Mouse (Mus musculus) macrophage (primary cell): Measurements from ENCODE around the gene F2rl3. TPM values are rescaled to one million over a fixed set of nuclear protein-coding genes. Genes with fewer than 3 reads are reported as not detected.

ENCODE experiments used
- H3K27ac ChIP-seq: fragments of 350-480 bp; formaldehyde crosslinking; 2 replicates; pipeline ENCODE4 v1.9.0; 2021
- H3K36me3 ChIP-seq: fragments of 350-480 bp; formaldehyde crosslinking; 2 replicates; pipeline ENCODE4 v1.9.0; 2021; ENCODE audit errors: inconsistent target
- H3K4me3 ChIP-seq: fragments of 350-480 bp; formaldehyde crosslinking; 2 replicates; pipeline ENCODE4 v1.9.0; 2021; ENCODE audit errors: inconsistent target
- H3K79me2 ChIP-seq: fragments of 350-480 bp; formaldehyde crosslinking; 2 replicates; pipeline ENCODE4 v1.9.0; 2021; ENCODE audit errors: inconsistent target
- WGBS: methylation state at CpG from one replicate; pipeline ENCODE4 v1.1.7; 2026; ENCODE audit warnings: inconsistent platforms; ENCODE audit not compliant: missing documents; 5-methylcytosine and 5-hydroxymethylcytosine counted together
- polyA plus RNA-seq: library from polyadenylated mRNA; stranded (reverse); fragments of 250-400 nt; gene quantifications from 3 replicates; pipeline ENCODE4 v1.2.4, GENCODE M21; 2018; ENCODE audit warnings: inconsistent platforms
- total RNA-seq, 78 experiments: library from RNA; depleted of rRNA; stranded (reverse); fragments of 250-400 nt; gene quantifications; 1 replicate in 9 of 78; 2 replicates in 24 of 78; 3 replicates in 43 of 78; 4 replicates in 2 of 78; pipeline ENCODE4 v1.2.4; 2018; ENCODE audit warnings: inconsistent platforms in 56 of 78

Gene F2rl3
- 1 to 10 TPM in 2 of 26 experiments, under 1 TPM in 6, not detected in 18; 0.33 to 1.2 (median 0.51) TPM for total RNA-seq (2018; cell fraction: chromatin; rRNA removed)
- under 1 TPM in 4 of 26 experiments, not detected in 22; 0.05 to 0.24 (median 0.09) TPM for total RNA-seq (2018; cell fraction: cytosol; rRNA removed)
- 1 to 10 TPM in 1 of 26 experiments, under 1 TPM in 5, not detected in 20; 0.28 to 1.1 (median 0.59) TPM for total RNA-seq (2018; cell fraction: nucleus; rRNA removed)
- polyA plus RNA-seq: not detected in 3 replicates

- Histone ChIP-seq H3K4me3 (no peak within 1 kb of the TSS), H3K36me3 (peaks cover 21% of the 10 kb centered on the region), H3K79me2 (no peaks in the 10 kb centered on the region), H3K27ac (no peak within 1 kb of the TSS)
- WGBS: 7% methylated on average over 7 of the region's 7 CpGs
Observed at GRCm38 (mm10) chr8:72761322-72762051, at the start of gene F2rl3. Gene F2rl3, plus strand, starts transcription at chr8:72761880.

DNA sequence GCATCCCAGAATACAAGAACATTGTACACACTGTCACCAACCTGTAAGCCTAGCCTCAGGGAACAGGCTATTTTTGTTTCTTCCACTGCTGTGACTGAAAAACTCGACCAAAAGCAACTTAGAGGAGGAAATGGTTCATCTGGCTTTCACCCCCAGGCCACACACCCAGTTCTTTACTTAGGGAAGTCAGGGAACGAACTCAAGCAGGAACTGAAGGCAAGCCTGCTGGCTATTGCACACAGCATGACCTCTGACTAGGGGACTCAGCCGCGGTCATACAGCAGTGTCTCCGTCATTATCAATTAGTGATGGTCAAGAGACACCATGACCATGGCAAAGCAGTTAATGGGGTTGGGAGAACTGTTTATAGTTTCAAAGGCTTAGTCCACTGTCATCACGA is 49.1 kb upstream of the F2rl3 start:
- H3K27ac ChIP-seq: no peak overlapping the region
- no peaks in the 10 kb centered on the region for H3K36me3 ChIP-seq
- no peaks in the 10 kb centered on the region for H3K79me2 ChIP-seq
- 50% methylated on average over 6 of the region's 6 CpGs for WGBS
- H3K4me3 ChIP-seq: no peak overlapping the region

- Histone ChIP-seq H3K4me3 (no peak overlapping the region), H3K79me2 (no peaks in the 10 kb centered on the region), H3K27ac (no peak overlapping the region), H3K36me3 (no peaks in the 10 kb centered on the region)
- WGBS: 92% methylated on average over 5 of the region's 5 CpGs
Observed at GRCm38 (mm10) chr8:72716594-72716993, 45.1 kb upstream of the F2rl3 start.

- H3K36me3 ChIP-seq: peaks cover 6% of the 10 kb centered on the region
- H3K79me2 ChIP-seq: peaks cover 11% of the 10 kb centered on the region; the same call in 1 of the 2 replicates
- 50% methylated on average over 1 of the region's 1 CpGs for WGBS
- H3K4me3 ChIP-seq: no peak overlapping the region
- H3K27ac ChIP-seq: no peak overlapping the region
Observed at GRCm38 (mm10) chr8:72720541-72720940, 41.1 kb upstream of the F2rl3 start.

- Histone ChIP-seq H3K36me3 (peaks cover 31% of the 10 kb centered on the region), H3K4me3 (peak within 1 kb of the TSS; percentile 89), H3K79me2 (peaks cover 18% of the 10 kb centered on the region; the same call in 1 of the 2 replicates), H3K27ac (peak within 1 kb of the TSS; percentile 18; the same call in 1 of the 2 replicates)
- 15% methylated on average over 53 of the region's 56 CpGs for WGBS
Observed at GRCm38 (mm10) chr8:72722769-72723650, 38.7 kb upstream of the F2rl3 start, which contains the start of gene Sin3b. Gene Sin3b, plus strand, starts transcription at chr8:72723285.

DNA sequence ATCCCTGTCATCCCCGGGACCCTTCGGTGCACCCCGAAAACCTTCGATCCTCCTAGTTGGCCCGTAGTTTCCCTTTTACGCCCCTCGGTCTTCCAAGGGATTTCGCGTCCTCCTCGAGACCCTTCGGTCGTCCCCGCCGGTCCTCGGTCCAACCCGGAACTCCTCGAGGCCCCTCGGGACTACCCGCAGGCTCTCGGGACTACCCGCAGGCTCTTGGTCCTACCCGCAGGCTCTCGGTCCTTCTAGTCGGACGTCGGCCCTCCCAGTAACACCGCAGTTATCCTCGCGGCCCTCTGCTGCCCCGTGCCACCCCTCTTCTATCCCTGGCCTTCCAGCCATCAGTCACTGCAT is 38.1 kb upstream of the F2rl3 start:
- Histone ChIP-seq H3K79me2 (peaks cover 25% of the 10 kb centered on the region; the same call in 1 of the 2 replicates), H3K36me3 (peaks cover 37% of the 10 kb centered on the region), H3K4me3 (peak overlapping the region; percentile 89), H3K27ac (peak overlapping the region; percentile 18; the same call in 1 of the 2 replicates)
- 0% methylated on average over 30 of the region's 30 CpGs for WGBS

DNA sequence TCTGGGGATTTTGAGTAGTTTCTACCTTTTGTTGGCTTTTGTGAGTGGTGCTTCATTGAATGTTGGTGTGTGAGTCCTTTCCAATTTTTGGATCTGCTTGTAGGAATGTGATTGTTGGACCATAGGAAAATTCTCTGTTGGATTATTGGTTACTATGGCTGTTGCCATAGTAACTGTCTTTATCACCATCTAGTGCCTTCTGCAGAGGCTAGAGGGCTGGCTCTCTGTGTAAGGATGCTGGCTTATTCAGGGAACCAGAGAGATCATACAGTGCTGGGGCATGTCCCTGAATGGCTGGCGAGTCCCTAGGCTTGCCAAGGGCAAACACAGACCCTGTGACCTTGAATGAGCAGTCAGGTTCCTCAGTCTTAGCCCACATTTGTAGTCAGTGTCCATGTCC is 33.0 kb upstream of the F2rl3 start:
- Histone ChIP-seq H3K79me2 (peaks cover 26% of the 10 kb centered on the region; the same call in 1 of the 2 replicates), H3K4me3 (no peak overlapping the region), H3K36me3 (peaks cover 83% of the 10 kb centered on the region), H3K27ac (no peak overlapping the region)
- 100% methylated on average over 1 of the region's 1 CpGs for WGBS

DNA sequence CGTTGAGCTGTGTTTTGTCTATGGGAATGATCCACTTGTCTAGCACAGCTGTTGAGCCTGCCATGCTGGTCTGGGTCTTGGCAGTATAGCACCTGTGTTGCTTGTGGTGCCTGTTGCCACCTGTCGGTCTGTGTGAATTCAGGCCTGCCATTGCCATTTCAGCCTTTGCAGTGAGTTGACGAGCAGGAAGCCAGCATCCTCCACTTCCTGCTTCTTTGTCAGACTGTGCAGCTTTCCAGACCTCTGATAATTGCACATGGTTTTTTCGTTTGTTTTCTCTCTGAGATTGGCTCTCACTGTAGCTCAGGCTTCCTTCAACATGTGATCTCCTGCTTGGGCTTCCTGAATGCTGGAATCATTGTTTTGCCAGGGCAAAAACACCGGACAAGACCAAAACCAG is 26.7 kb upstream of the F2rl3 start:
- no peak overlapping the region for H3K4me3 ChIP-seq
- no peaks in the 10 kb centered on the region for H3K79me2 ChIP-seq
- H3K27ac ChIP-seq: no peak overlapping the region
- H3K36me3 ChIP-seq: peaks cover 96% of the 10 kb centered on the region
- WGBS: 79% methylated on average over 5 of the region's 5 CpGs

DNA sequence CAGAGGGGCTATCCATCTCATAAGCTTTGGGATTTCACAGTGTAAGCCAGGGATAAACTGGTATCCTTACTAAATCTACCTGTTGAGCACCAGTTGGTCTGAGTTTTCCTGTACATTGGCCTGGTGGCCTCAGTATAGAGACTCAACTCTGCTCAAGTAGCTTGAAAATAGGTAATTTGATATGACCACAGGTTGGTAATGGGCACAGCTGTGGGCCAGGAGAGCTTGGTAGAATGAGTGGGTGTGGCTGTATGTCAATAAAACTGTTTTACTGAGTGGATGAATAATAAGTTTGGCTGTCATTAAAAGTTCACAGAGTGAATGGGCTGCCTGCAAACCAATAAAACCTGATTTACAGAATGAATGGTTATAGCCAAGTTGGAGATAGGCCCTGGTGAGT is 24.8 kb upstream of the F2rl3 start:
- H3K4me3 ChIP-seq: no peak overlapping the region
- peaks cover 85% of the 10 kb centered on the region for H3K36me3 ChIP-seq
- no peaks in the 10 kb centered on the region for H3K79me2 ChIP-seq
- no peak overlapping the region for H3K27ac ChIP-seq

GRCm38 (mm10) chr8:72746061-72746460 is 15.6 kb upstream of the F2rl3 start:
- Histone ChIP-seq H3K79me2 (no peaks in the 10 kb centered on the region), H3K4me3 (no peak overlapping the region), H3K36me3 (peaks cover 80% of the 10 kb centered on the region), H3K27ac (no peak overlapping the region)
- WGBS: 57% methylated on average over 5 of the region's 5 CpGs

GRCm38 (mm10) chr8:72749846-72750245 is 11.8 kb upstream of the F2rl3 start:
- 97% methylated on average over 23 of the region's 26 CpGs for WGBS
- Histone ChIP-seq H3K79me2 (no peaks in the 10 kb centered on the region), H3K27ac (no peak overlapping the region), H3K4me3 (no peak overlapping the region), H3K36me3 (peaks cover 94% of the 10 kb centered on the region)

DNA sequence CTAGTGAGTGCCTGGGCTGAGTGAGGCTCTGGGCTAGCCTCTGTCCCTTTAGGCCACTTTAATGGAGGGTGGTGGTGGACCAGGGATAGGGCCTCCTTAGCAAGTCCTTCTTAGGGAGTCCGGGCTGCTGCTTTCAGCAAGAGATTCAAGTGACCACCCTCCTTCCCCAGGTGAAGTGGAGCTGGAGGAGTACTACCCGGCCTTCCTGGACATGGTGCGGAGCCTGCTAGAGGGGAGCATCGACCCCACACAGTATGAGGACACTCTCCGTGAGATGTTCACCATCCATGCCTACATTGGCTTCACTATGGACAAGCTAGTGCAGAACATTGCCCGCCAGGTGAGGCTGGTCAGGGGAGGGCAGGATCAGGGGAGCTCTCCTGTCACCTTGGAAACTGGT is 11.4 kb upstream of the F2rl3 start:
- Histone ChIP-seq H3K4me3 (no peak overlapping the region), H3K79me2 (no peaks in the 10 kb centered on the region), H3K27ac (no peak overlapping the region), H3K36me3 (peaks cover 90% of the 10 kb centered on the region)
- WGBS: 94% methylated on average over 6 of the region's 6 CpGs

GRCm38 (mm10) chr8:72751126-72751525 is 10.6 kb upstream of the F2rl3 start:
- H3K27ac ChIP-seq: no peak overlapping the region
- H3K4me3 ChIP-seq: no peak overlapping the region
- WGBS: 95% methylated on average over 3 of the region's 3 CpGs
- peaks cover 90% of the 10 kb centered on the region for H3K36me3 ChIP-seq
- H3K79me2 ChIP-seq: no peaks in the 10 kb centered on the region

- Histone ChIP-seq H3K27ac (no peak overlapping the region), H3K4me3 (no peak overlapping the region), H3K79me2 (no peaks in the 10 kb centered on the region), H3K36me3 (peaks cover 90% of the 10 kb centered on the region)
- 91% methylated on average over 3 of the region's 3 CpGs for WGBS
Observed at GRCm38 (mm10) chr8:72752289-72752688, 9.4 kb upstream of the F2rl3 start.
